In genomic region chr13:41881201-41881600, GRCm38 (mm10) we compare ENCODE assay signal across 14 mouse cellular contexts. TPM values are rescaled to one million over a fixed set of nuclear protein-coding genes. Genes with fewer than 3 reads are reported as not detected.
DNase-seq lines count a peak whose midpoint lies in the region; ATAC-seq and TF ChIP-seq lines count a peak whose summit lies in the region.
"Had no signal": no experiment of that assay in that cellular context is flagged by ENCODE, and none has a peak within 500 bp of the region (broad histone marks: within the 10 kb centered on the region; RNA-seq: fewer than 3 reads in every experiment).

No protein-coding gene starts in this region.

- no peak overlapping the region for H3K27ac ChIP-seq in embryonic facial prominence, embryonic 14.5 days (replicated peaks; ENCODE audit: low read depth, low read length)
- no peak overlapping the region for H3K27ac ChIP-seq in embryonic facial prominence, embryonic 10.5 days (replicated peaks)
- no peak overlapping the region for H3K27ac ChIP-seq in lung, embryonic 14.5 days (ENCODE audit: low read depth)
- no peak overlapping the region for H3K27ac ChIP-seq in lung, postnatal 0 days (ENCODE audit: low read length)
- no peak overlapping the region for H3K27ac ChIP-seq in hindbrain, embryonic 14.5 days
- H3K27ac ChIP-seq: hindbrain, embryonic 15.5 days; limb, embryonic 10.5 days; lung, embryonic 15.5 days had no signal

- 56% methylated on average over 2 of the region's 2 CpGs for WGBS in embryonic facial prominence, embryonic 14.5 days
- 86% methylated on average over 2 of the region's 2 CpGs for WGBS in embryonic facial prominence, embryonic 10.5 days
- 45% methylated on average over 2 of the region's 2 CpGs for WGBS in lung, embryonic 14.5 days
- 33% methylated on average over 2 of the region's 2 CpGs for WGBS in lung, postnatal 0 days
- 78% methylated on average over 2 of the region's 2 CpGs for WGBS in hindbrain, embryonic 14.5 days

- ATAC-seq in embryonic facial prominence, embryonic 14.5 days (ENCODE audit: low read depth): 0 out of 2 replicates have a peak, but pooled peaks have one; percentile 47
- ATAC-seq in lung, embryonic 14.5 days (ENCODE audit: insufficient read depth): no peak
- ATAC-seq in lung, postnatal 0 days: no peak
- ATAC-seq in hindbrain, embryonic 14.5 days (ENCODE audit: low FRiP score): no peak
- ATAC-seq: midbrain, embryonic 16.5 days had no signal

- no peak overlapping the region for H3K9ac ChIP-seq in embryonic facial prominence, embryonic 14.5 days (ENCODE audit: low read depth, low read length)
- no peak overlapping the region for H3K9ac ChIP-seq in lung, embryonic 14.5 days
- H3K9ac ChIP-seq in lung, postnatal 0 days (replicated peaks; ENCODE audit: low read depth): no peak overlapping the region
- H3K9ac ChIP-seq in hindbrain, embryonic 14.5 days: no peak overlapping the region
- H3K9ac ChIP-seq: hindbrain, embryonic 15.5 days; lung, embryonic 15.5 days had no signal

- no peak overlapping the region for H3K4me3 ChIP-seq in embryonic facial prominence, embryonic 14.5 days (ENCODE audit: low read depth, low read length)
- H3K4me3 ChIP-seq in embryonic facial prominence, embryonic 10.5 days: no peak overlapping the region
- no peak overlapping the region for H3K4me3 ChIP-seq in lung, embryonic 14.5 days (ENCODE audit: low read depth, low read length)
- H3K4me3 ChIP-seq in lung, postnatal 0 days (ENCODE audit: low read depth, low read length): no peak overlapping the region
- H3K4me3 ChIP-seq in hindbrain, embryonic 14.5 days (replicated peaks; ENCODE audit: low read length): no peak overlapping the region
- H3K4me3 ChIP-seq: hindbrain, embryonic 15.5 days; limb, embryonic 10.5 days; lung, embryonic 15.5 days had no signal

- no peaks in the 10 kb centered on the region for H3K36me3 ChIP-seq in embryonic facial prominence, embryonic 14.5 days (ENCODE audit: control insufficient read depth, insufficient read depth, low read length)
- H3K36me3 ChIP-seq in embryonic facial prominence, embryonic 10.5 days (replicated peaks): no peaks in the 10 kb centered on the region
- H3K36me3 ChIP-seq in lung, embryonic 14.5 days (ENCODE audit: insufficient read depth): no peaks in the 10 kb centered on the region
- no peaks in the 10 kb centered on the region for H3K36me3 ChIP-seq in lung, postnatal 0 days (ENCODE audit: insufficient read depth, low read length)
- no peaks in the 10 kb centered on the region for H3K36me3 ChIP-seq in hindbrain, embryonic 14.5 days (replicated peaks; ENCODE audit: control insufficient read depth, insufficient read depth)
- H3K36me3 ChIP-seq: G1E; hindbrain, embryonic 15.5 days; limb, embryonic 10.5 days; lung, embryonic 15.5 days had no signal

- TF ChIP-seq CTCF in lung, embryonic 14.5 days (IDR thresholded peaks at IDR 0.05; ENCODE audit: low read depth): no peak
- TF ChIP-seq CTCF in lung, postnatal 0 days (IDR thresholded peaks at IDR 0.05): no peak

- DNase-seq in embryonic facial prominence, embryonic 14.5 days (ENCODE audit: low spot score): peak; percentile 62
- DNase-seq in embryonic facial prominence, embryonic 10.5 days (ENCODE audit: low spot score): no peak
- peak; percentile 54 for DNase-seq in lung, embryonic 14.5 days
- DNase-seq in lung, postnatal 25 days (ENCODE audit: low spot score): no peak
- DNase-seq in gonadal fat pad, adult 2 months (ENCODE audit: low read depth): peak; percentile 95
- peak; percentile 58 for DNase-seq in lung, postnatal 0 days (ENCODE audit: low spot score)
- no peak for DNase-seq in hindbrain, embryonic 14.5 days (ENCODE audit: low spot score)
- DNase-seq in embryo, embryonic 9.5 days (ENCODE audit: extremely low spot score): no peak
- DNase-seq: cerebellum, adult 8-10 months had no signal

- TF ChIP-seq EP300 in lung, postnatal 0 days (IDR thresholded peaks at IDR 0.05): no peak

- no peak overlapping the region for H3K4me2 ChIP-seq in embryonic facial prominence, embryonic 14.5 days (ENCODE audit: low read depth, low read length)
- no peak overlapping the region for H3K4me2 ChIP-seq in lung, embryonic 14.5 days
- no peak overlapping the region for H3K4me2 ChIP-seq in lung, postnatal 0 days (replicated peaks; ENCODE audit: low read depth, low read length)
- H3K4me2 ChIP-seq in hindbrain, embryonic 14.5 days (replicated peaks): no peak overlapping the region
- H3K4me2 ChIP-seq: hindbrain, embryonic 15.5 days; lung, embryonic 15.5 days had no signal

- H3K27me3 ChIP-seq in embryonic facial prominence, embryonic 14.5 days (replicated peaks; ENCODE audit: control insufficient read depth, insufficient read depth, low read length): no peaks in the 10 kb centered on the region
- H3K27me3 ChIP-seq in embryonic facial prominence, embryonic 10.5 days (replicated peaks; ENCODE audit: low read depth, poor library complexity, severe bottlenecking): no peaks in the 10 kb centered on the region
- no peaks in the 10 kb centered on the region for H3K27me3 ChIP-seq in lung, embryonic 14.5 days (ENCODE audit: insufficient read depth, low read length)
- H3K27me3 ChIP-seq in lung, postnatal 0 days (replicated peaks; ENCODE audit: insufficient read depth, low read length): no peaks in the 10 kb centered on the region
- no peaks in the 10 kb centered on the region for H3K27me3 ChIP-seq in hindbrain, embryonic 14.5 days (ENCODE audit: control insufficient read depth, insufficient read depth, low read length)
- H3K27me3 ChIP-seq: hindbrain, embryonic 15.5 days; lung, embryonic 15.5 days had no signal

- H3K9me3 ChIP-seq in embryonic facial prominence, embryonic 14.5 days (ENCODE audit: control insufficient read depth, low read length): no peaks in the 10 kb centered on the region
- H3K9me3 ChIP-seq in embryonic facial prominence, embryonic 10.5 days: no peaks in the 10 kb centered on the region
- no peaks in the 10 kb centered on the region for H3K9me3 ChIP-seq in lung, embryonic 14.5 days (ENCODE audit: low read depth, low read length)
- H3K9me3 ChIP-seq in lung, postnatal 0 days (ENCODE audit: low read length): no peaks in the 10 kb centered on the region
- H3K9me3 ChIP-seq in hindbrain, embryonic 14.5 days (ENCODE audit: control insufficient read depth, low read length): no peaks in the 10 kb centered on the region
- H3K9me3 ChIP-seq: G1E; hindbrain, embryonic 15.5 days; limb, embryonic 10.5 days; lung, embryonic 15.5 days had no signal

- no peaks in the 10 kb centered on the region for H3K4me1 ChIP-seq in embryonic facial prominence, embryonic 14.5 days (ENCODE audit: control insufficient read depth, insufficient read depth, low read length)
- no peaks in the 10 kb centered on the region for H3K4me1 ChIP-seq in embryonic facial prominence, embryonic 10.5 days
- H3K4me1 ChIP-seq in lung, embryonic 14.5 days (ENCODE audit: insufficient read depth): no peaks in the 10 kb centered on the region
- H3K4me1 ChIP-seq in lung, postnatal 0 days (ENCODE audit: insufficient read depth, low read depth, low read length): no peaks in the 10 kb centered on the region
- no peaks in the 10 kb centered on the region for H3K4me1 ChIP-seq in hindbrain, embryonic 14.5 days (replicated peaks; ENCODE audit: control insufficient read depth, insufficient read depth, low read length)
- H3K4me1 ChIP-seq: hindbrain, embryonic 15.5 days; limb, embryonic 10.5 days had no signal

RNA-seq across cellular contexts. Expression of gene Adtrp, which starts 33.7 kb away (rescaled TPM):
- polyA plus RNA-seq in embryonic facial prominence, embryonic 14.5 days (2014; fragmentation: Nextera tagmentation; extraction: Ambion mirVana): 3.1 and 3.3 TPM in 2 replicates
- not detected in 2 replicates for polyA plus RNA-seq in embryonic facial prominence, embryonic 10.5 days (2016; fragmentation: Nextera tagmentation; extraction: Ambion mirVana)
- polyA plus RNA-seq in lung, embryonic 14.5 days (2014; fragmentation: Nextera tagmentation; extraction: Ambion mirVana): not detected in 2 replicates
- 8.0 and 8.8 TPM in 2 replicates for polyA plus RNA-seq in gonadal fat pad, adult 2 months (2012; rRNA removed)
- 0.43 and 0.61 TPM in 2 replicates for polyA plus RNA-seq in lung, postnatal 0 days (2015; fragmentation: Nextera tagmentation; extraction: Ambion mirVana)
- 0.21 TPM in 1 of 2 replicates, not detected in the other for polyA plus RNA-seq in hindbrain, embryonic 14.5 days (2014; fragmentation: Nextera tagmentation; extraction: Ambion mirVana)
- polyA plus RNA-seq: G1E; limb, embryonic 10.5 days; midbrain, embryonic 16.5 days had no signal

Comparison
In these comparisons a context has a peak if more than half of its experiments do, and no peak if none do; other contexts are left out.
1. DNase-seq: peak in embryonic facial prominence, embryonic 14.5 days (single experiment), lung, embryonic 14.5 days (single experiment), gonadal fat pad, adult 2 months (single experiment) and lung, postnatal 0 days (single experiment); none in embryonic facial prominence, embryonic 10.5 days (single experiment), lung, postnatal 25 days (single experiment), hindbrain, embryonic 14.5 days (single experiment) and embryo, embryonic 9.5 days (single experiment).